Mouse (Mus musculus) thymus, postnatal 36 days (tissue): ENCODE data around the gene Gss.

ENCODE experiments used
- DNase-seq, 2 experiments: peaks; one replicate each; pipeline ENCODE4 v3.0.0; 2022; ENCODE audit warnings: mixed read lengths in 2 of 2

The Gss gene

GRCm38 (mm10) chr2:155592137-155592853, at the start of gene Gss:
Gene Gss, minus strand, starts transcription at chr2:155592810.
- DNase-seq: peak; percentile 94 to 97

GRCm38 (mm10) chr2:155641540-155642472, 49.2 kb upstream of the Gss start:
- DNase-seq: no peak

DNA sequence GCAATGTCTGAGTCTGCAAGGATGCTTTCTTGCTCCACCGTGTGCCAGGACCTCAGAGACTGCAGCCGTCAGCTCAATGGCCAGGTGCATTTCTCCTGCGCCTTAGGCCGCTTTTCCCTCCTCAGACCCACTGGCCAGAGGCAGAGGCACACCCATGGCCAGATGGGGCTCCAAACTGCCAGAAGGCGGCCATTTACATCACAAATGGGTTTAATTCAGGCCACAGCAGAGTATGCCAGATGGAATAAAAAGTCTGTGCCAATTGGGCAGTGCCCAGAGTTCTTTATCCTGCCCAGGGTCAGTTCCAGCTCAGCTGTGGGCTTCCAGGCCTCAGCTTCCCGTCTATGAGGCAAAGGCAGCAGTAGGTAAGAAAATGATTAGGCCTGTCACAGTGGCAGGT, 48.0 kb upstream of the Gss start:
- DNase-seq: no peak

- DNase-seq: no peak
Measured at GRCm38 (mm10) chr2:155637411-155637810, 44.8 kb upstream of the Gss start.

DNA sequence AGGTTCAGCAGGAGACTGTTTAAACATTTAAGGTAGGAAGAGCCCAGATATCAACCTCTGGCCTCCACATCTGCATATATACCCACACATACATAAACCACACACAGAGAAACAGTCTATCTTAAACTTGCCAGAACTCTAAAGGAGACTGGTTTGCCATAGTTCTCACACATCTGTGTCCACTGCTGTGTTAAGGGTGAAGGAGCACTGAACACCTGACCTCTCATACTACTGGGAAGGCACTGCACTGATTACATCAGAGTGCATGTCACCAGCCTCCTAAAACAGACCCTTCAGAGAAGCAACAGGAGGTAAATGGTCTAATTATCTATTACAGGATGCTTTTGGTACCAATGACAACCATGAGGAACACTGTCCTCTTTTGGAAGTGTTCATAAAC, 44.3 kb upstream of the Gss start:
- DNase-seq: no peak

GRCm38 (mm10) chr2:155635961-155636360, 43.4 kb upstream of the Gss start:
- DNase-seq: no peak

GRCm38 (mm10) chr2:155634562-155634961, 42.0 kb upstream of the Gss start:
- DNase-seq: no peak

DNA sequence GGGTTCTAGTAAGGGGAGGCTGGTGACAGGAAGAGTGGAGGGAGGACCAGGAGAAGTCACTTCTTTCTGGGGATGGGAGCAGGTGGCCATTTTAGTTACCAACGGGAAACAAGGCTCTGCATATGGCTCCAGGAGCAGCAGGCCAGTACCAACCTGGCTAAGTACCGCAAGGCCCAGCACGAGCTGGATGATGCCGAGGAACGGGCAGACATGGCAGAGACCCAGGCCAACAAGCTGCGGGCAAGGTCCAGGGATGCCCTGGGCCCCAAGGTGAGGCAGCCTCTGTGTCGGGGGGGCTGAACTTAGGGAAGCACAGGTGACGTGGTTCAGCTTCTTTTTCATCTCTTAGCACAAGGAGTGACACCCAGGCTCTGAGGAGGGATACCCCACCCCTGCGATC, 41.1 kb upstream of the Gss start:
- no peak for DNase-seq

- DNase-seq: no peak
Measured at GRCm38 (mm10) chr2:155633121-155633520, 40.5 kb upstream of the Gss start.

- no peak for DNase-seq
Measured at GRCm38 (mm10) chr2:155632138-155632936, 39.7 kb upstream of the Gss start.

DNA sequence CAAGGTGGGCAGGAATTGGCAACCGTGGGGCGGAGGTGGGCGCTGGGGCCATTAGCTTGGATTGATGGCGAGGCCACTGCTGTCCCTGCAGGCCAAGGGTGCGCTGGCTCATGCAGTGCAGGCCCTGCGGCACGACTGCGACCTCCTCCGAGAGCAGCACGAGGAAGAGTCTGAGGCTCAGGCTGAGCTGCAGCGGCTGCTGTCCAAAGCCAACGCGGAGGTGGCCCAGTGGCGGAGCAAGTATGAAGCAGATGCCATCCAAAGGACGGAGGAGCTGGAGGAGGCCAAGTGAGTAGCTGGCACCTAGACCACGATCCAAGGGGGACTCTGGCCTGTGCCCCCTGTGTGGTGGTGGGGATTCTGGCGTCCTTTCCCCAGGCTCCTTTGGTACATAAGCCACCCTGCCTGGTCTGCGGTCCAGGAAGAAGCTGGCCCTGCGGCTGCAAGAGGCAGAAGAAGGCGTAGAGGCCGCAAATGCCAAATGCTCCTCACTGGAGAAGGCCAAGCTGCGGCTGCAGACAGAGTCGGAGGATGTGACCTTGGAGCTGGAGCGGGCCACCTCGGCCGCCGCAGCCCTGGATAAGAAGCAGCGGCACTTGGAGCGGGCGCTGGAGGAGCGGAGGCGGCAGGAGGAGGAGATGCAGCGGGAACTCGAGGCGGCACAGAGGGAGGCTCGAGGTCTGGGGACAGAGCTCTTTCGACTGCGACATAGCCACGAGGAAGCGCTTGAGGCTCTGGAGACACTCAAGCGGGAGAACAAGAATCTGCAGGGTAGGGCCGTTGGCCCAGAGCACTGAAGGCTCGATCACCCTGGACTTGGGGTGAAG, 38.2 kb upstream of the Gss start:
- no peak for DNase-seq

- no peak for DNase-seq
Measured at GRCm38 (mm10) chr2:155630153-155630552, 37.5 kb upstream of the Gss start.

- DNase-seq: no peak
Measured at GRCm38 (mm10) chr2:155629231-155629661, 36.6 kb upstream of the Gss start.

DNA sequence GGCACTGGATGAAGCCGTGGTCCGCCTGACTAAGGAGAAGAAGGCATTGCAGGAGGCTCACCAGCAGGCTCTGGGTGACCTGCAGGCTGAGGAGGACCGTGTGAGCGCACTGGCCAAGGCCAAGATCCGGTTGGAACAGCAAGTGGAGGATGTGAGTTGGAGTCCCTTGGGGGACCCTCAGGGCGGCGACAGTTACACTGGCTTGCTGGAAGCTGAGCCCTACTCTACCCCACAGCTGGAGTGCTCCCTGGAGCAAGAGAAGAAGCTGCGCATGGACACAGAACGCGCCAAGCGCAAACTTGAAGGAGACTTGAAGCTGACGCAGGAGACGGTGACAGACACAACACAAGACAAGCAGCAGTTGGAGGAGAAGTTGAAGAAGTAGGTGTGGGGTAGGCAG, 35.9 kb upstream of the Gss start:
- DNase-seq: no peak

- no peak for DNase-seq
Measured at GRCm38 (mm10) chr2:155628112-155628511, 35.5 kb upstream of the Gss start.

DNA sequence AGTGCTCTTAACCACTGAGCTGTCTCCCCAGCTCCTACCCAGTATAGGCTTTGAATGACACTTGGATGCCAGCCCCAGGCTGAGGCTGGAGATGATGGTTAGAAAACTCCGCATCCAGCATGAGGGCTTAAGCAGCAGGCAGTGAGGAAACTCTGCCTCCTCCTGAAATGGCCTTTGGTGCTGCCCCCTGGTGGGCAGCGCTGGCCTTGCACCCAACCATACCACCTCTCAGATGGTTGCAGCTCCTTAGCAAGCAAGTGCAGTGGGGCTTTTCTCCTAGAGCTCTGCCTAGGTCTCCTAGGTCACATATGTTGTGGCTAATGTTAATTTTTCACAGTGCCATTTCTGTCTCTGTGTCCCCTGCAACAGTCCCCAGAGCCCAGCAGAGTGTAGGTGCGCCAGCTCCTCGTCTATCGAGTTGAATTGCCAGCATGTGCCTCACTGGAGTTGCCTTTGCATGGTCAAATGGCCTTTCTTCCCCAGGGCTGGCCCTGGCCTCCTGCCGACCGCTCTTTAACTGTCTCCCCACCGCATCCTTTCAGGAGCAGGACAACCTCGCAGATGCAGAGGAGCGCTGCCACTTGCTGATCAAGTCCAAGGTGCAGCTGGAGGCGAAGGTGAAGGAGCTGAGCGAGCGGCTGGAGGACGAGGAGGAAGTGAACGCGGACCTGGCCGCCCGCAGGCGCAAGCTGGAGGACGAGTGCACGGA, 34.6 kb upstream of the Gss start:
- peak; percentile 70 to 72 for DNase-seq

DNA sequence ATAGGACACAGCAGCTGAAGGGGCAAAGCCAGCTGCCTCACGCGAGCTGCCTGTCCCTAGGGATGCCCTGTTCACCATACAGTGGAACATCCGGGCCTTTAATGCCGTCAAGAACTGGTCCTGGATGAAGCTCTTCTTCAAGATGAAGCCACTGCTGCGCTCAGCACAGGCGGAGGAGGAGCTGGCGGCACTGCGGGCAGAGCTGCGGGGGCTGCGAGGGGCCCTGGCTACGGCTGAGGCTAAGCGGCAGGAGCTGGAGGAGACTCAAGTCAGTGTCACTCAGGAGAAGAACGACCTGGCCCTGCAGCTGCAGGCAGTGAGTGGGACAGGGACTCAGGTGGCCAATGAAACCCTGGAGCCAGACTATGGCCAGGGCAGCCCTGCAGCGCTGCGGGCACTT, 33.7 kb upstream of the Gss start:
- DNase-seq: no peak

- DNase-seq: no peak
Measured at GRCm38 (mm10) chr2:155624730-155625129, 32.1 kb upstream of the Gss start.

GRCm38 (mm10) chr2:155623996-155624395, 31.4 kb upstream of the Gss start:
- no peak for DNase-seq

DNA sequence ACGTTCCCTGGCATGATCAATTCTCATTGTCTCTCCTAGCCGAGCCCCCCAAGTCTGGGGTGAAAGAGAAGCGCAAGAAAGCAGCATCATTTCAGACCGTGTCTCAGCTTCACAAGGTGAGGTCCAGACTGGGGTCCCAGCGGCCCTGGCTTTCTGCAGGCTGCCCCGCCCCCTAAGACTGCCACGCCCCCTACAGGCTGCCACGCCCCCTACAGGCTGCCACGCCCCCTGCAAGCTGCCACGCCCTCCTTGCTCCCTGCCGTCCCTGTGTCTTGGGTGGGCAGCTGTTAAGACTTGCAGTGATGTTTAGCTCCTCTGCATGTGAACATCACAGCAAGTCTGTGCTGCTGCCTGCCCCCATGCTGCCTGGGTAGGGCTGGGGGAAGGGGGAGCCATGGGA, 30.0 kb upstream of the Gss start:
- no peak for DNase-seq

DNA sequence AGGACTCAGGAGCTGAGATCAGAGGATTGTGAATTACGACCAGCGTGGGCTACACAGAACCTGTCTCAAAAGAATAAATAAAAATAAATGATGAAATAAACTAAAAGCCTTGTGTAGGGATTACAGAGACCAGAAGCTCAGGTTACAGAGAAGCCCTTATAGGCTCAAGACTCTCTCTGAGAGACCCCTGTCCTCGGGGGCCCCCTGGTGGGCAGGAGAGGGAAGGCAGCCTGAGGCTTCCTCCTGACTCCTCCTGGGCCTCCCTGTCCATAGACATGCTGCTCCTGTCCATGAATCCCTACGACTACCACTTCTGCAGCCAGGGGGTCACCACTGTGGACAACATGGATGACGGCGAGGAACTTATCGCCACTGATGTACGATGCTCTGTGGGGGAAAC, 27.2 kb upstream of the Gss start:
- peak; percentile 84 to 88 for DNase-seq

GRCm38 (mm10) chr2:155616971-155617370, 24.4 kb upstream of the Gss start:
- DNase-seq: no peak
